Mouse (Mus musculus) stomach, postnatal 0 days (tissue): ENCODE measurements around the gene Erg. TPM values are rescaled to one million over a fixed set of nuclear protein-coding genes. Genes with fewer than 3 reads are reported as not detected.

Experiments
- ATAC-seq: fragments of 200-750 bp; cut with Nextera tagmentation; 2 replicates; pipeline ENCODE4 v1.8.0; 2017; ENCODE audit not compliant: low FRiP score, low TSS enrichment
- DNase-seq: peaks from one replicate; pipeline ENCODE4 v3.0.0-alpha.2; 2016; ENCODE audit warnings: low spot score
- H3K27ac ChIP-seq: fragments of 300-500 bp; sonication (generic); replicated peaks from 2 replicates; pipeline ENCODE4 v1.5.1; 2014; ENCODE audit warnings: mild to moderate bottlenecking, control low read depth
- H3K27me3 ChIP-seq: fragments of 300-500 bp; sonication (generic); 2 replicates; pipeline ENCODE4 v1.6.1; 2014; ENCODE audit warnings: low read length; ENCODE audit not compliant: control insufficient read depth, insufficient read depth
- H3K36me3 ChIP-seq: fragments of 300-500 bp; sonication (generic); 2 replicates; pipeline ENCODE4 v1.6.1; 2014; ENCODE audit warnings: low read length, mixed read lengths; ENCODE audit not compliant: control insufficient read depth, insufficient read depth
- H3K4me1 ChIP-seq: fragments of 300-500 bp; sonication (generic); replicated peaks from 2 replicates; pipeline ENCODE4 v1.6.1; 2014; ENCODE audit warnings: antibody characterized with exemption; ENCODE audit not compliant: control insufficient read depth, insufficient read depth
- H3K4me2 ChIP-seq: fragments of 300-500 bp; sonication (generic); replicated peaks from 2 replicates; pipeline ENCODE4 v1.6.1; 2014; ENCODE audit warnings: low read depth, mild to moderate bottlenecking, control low read depth, moderate library complexity
- H3K4me3 ChIP-seq: fragments of 300-500 bp; sonication (generic); 2 replicates; pipeline ENCODE4 v1.5.1; 2014; ENCODE audit warnings: low read depth, low read length, control low read depth
- H3K9ac ChIP-seq: fragments of 300-500 bp; sonication (generic); 2 replicates; pipeline ENCODE4 v1.6.1; 2014; ENCODE audit warnings: mild to moderate bottlenecking, low read length, control low read depth, mixed read lengths
- H3K9me3 ChIP-seq: fragments of 300-500 bp; sonication (generic); 2 replicates; pipeline ENCODE4 v1.6.1; 2016; ENCODE audit warnings: low read length; ENCODE audit not compliant: control insufficient read depth
- CTCF ChIP-seq: IDR thresholded peaks from 2 replicates; pipeline ENCODE4 v1.5.1; 2016; ENCODE audit warnings: antibody characterized with exemption, low read depth, mild to moderate bottlenecking, moderate library complexity
- EP300 ChIP-seq: optimal IDR thresholded peaks from 2 replicates; pipeline ENCODE3; 2016; ENCODE audit warnings: antibody characterized with exemption
- WGBS: fragments of 180-500 bp; shearing (Covaris S2); extraction: QIAGEN DNeasy Blood & Tissue Kit; methylation state at CpG from one replicate; pipeline ENCODE4 v1.1.7; 2014; 5-methylcytosine and 5-hydroxymethylcytosine counted together
- polyA plus RNA-seq: library from polyadenylated mRNA; unstranded; fragments of >200 nt; fragmentation: Nextera tagmentation; extraction: Ambion mirVana; gene quantifications from 2 replicates; pipeline ENCODE4 v1.2.1, GENCODE M21; 2015

The Erg gene
- polyA plus RNA-seq, 1 experiment from 2014 or later, result 2.1 TPM

GRCm38 (mm10) chr16:95455461-95455860 is 130.9 kb downstream of the Erg start:
- H3K36me3 ChIP-seq, result no peaks in the 10 kb centered on the region
- no peak overlapping the region for H3K27ac ChIP-seq
- 82% methylated on average over 5 of the region's 5 CpGs for WGBS
- no peak overlapping the region for H3K9ac ChIP-seq
- H3K4me1 ChIP-seq, result no peaks in the 10 kb centered on the region
- no peaks in the 10 kb centered on the region for H3K27me3 ChIP-seq
- no peaks in the 10 kb centered on the region for H3K9me3 ChIP-seq
- TF ChIP-seq CTCF (no peak), EP300 (no peak)
- DNase-seq, result no peak
- H3K4me2 ChIP-seq, result no peak overlapping the region
- ATAC-seq, result no peak
- no peak overlapping the region for H3K4me3 ChIP-seq

DNA sequence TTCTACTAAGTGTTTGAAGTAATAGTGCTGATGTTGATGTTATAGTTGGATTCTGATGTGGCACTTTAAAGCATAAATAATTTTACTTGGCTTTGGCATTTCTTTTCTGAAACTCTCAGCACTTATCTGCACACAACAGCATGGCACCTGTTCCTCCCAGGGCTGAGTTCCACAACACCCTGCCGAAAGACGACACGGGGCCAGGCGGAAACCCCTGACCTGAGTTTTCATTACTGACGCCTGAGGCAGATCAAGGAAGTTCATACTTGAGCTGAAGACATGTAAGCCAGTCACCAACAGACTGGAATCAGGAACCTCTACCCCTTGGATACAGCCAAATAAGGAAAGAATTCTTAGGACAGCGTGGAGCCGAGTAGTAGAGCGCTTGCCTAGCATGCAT is 134.0 kb downstream of the Erg start:
- no peak overlapping the region for H3K4me2 ChIP-seq
- H3K27ac ChIP-seq, result no peak overlapping the region
- no peaks in the 10 kb centered on the region for H3K36me3 ChIP-seq
- DNase-seq, result no peak
- no peak overlapping the region for H3K9ac ChIP-seq
- TF ChIP-seq EP300, result no peak
- no peak for TF ChIP-seq CTCF
- no peaks in the 10 kb centered on the region for H3K27me3 ChIP-seq
- 74% methylated on average over 8 of the region's 8 CpGs for WGBS
- H3K4me1 ChIP-seq, result no peaks in the 10 kb centered on the region
- no peak overlapping the region for H3K4me3 ChIP-seq
- H3K9me3 ChIP-seq, result no peaks in the 10 kb centered on the region
- no peak for ATAC-seq

DNA sequence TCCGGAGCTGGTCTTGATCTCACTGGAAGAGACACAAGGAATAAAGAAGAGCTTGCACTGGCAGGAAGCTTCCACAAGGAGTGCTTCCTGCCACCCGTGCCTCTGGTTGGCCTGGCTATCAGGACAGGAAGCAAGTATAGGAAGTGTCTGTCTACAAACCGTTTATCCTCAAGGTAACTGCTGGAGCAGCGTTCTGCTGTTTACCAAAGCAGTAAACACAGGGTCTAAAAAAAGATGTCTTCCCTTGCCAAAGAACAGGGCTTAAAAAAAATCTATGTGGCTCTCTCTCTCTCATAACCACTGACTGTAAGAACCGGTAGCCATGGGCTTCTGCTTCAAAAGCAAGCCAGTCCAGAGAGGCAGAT is 137.1 kb downstream of the Erg start:
- ATAC-seq (no peak), DNase-seq (no peak)
- Histone ChIP-seq H3K9me3 (no peaks in the 10 kb centered on the region), H3K4me1 (no peaks in the 10 kb centered on the region), H3K36me3 (no peaks in the 10 kb centered on the region), H3K27me3 (no peaks in the 10 kb centered on the region), H3K4me2 (no peak overlapping the region), H3K4me3 (no peak overlapping the region), H3K27ac (no peak overlapping the region; the same call in 1 of the 2 replicates), H3K9ac (no peak overlapping the region)
- WGBS, result 36% methylated on average over 5 of the region's 5 CpGs
- TF ChIP-seq CTCF, result peak; percentile 29
- no peak for TF ChIP-seq EP300

GRCm38 (mm10) chr16:95448643-95449360 is 137.6 kb downstream of the Erg start:
- Histone ChIP-seq H3K9me3 (no peaks in the 10 kb centered on the region), H3K9ac (no peak overlapping the region), H3K27ac (no peak overlapping the region; the same call in 1 of the 2 replicates), H3K4me2 (no peak overlapping the region), H3K4me1 (no peaks in the 10 kb centered on the region), H3K36me3 (no peaks in the 10 kb centered on the region), H3K27me3 (no peaks in the 10 kb centered on the region), H3K4me3 (no peak overlapping the region)
- no peak for TF ChIP-seq CTCF
- no peak for TF ChIP-seq EP300
- ATAC-seq (no peak), DNase-seq (no peak)
- 62% methylated on average over 9 of the region's 9 CpGs for WGBS

- Histone ChIP-seq H3K9ac (no peak overlapping the region), H3K4me3 (no peak overlapping the region), H3K4me1 (no peaks in the 10 kb centered on the region), H3K36me3 (no peaks in the 10 kb centered on the region), H3K9me3 (no peaks in the 10 kb centered on the region), H3K4me2 (no peak overlapping the region), H3K27ac (no peak overlapping the region), H3K27me3 (no peaks in the 10 kb centered on the region)
- DNase-seq (no peak), ATAC-seq (no peak)
- WGBS, result 80% methylated on average over 4 of the region's 4 CpGs
- TF ChIP-seq CTCF (no peak), EP300 (no peak)
These were observed 138.5 kb downstream of the Erg start for GRCm38 (mm10) chr16:95447896-95448295.

DNA sequence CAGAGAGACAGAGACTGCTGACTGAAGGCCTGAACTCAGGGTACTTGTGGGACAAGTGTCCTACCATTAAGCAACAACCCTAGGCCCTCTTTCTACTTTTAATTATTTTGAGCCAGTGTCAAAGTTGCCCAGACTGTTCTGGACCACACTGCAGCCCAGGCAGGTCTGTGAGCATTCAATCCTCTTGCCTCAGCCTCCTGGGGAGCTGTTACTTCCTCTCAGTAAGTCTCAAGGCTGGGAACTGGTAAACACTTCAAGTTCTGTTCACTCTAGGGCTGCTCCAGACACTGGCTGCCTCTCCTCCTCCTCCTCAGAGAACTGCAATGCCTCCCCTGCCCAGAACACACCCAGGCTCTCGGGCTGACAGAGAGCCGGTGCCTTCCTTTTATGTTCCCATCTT is 140.0 kb downstream of the Erg start:
- 40% methylated on average over 2 of the region's 2 CpGs for WGBS
- Histone ChIP-seq H3K27me3 (no peaks in the 10 kb centered on the region), H3K36me3 (no peaks in the 10 kb centered on the region), H3K9ac (no peak overlapping the region), H3K4me1 (no peaks in the 10 kb centered on the region), H3K4me3 (no peak overlapping the region), H3K27ac (no peak overlapping the region), H3K4me2 (no peak overlapping the region), H3K9me3 (no peaks in the 10 kb centered on the region)
- DNase-seq (no peak), ATAC-seq (no peak)
- TF ChIP-seq CTCF (no peak), EP300 (no peak)
